Mouse (Mus musculus) spleen, adult 18-20 months (tissue): ENCODE measurements around the gene Zfp746.

Experiments used
- DNase-seq, 2 experiments: peaks; one replicate each; pipeline ENCODE4 v3.0.0; 2022; ENCODE audit warnings: mixed read lengths in 2 of 2

The Zfp746 gene

GRCm38 (mm10) chr6:48032661-48033060, 53.7 kb downstream of the Zfp746 start:
- no peak for DNase-seq

GRCm38 (mm10) chr6:48025905-48026660, 60.3 kb downstream of the Zfp746 start:
- no peak for DNase-seq

GRCm38 (mm10) chr6:48024994-48025345, 61.4 kb downstream of the Zfp746 start:
- no peak for DNase-seq

- no peak for DNase-seq
Measured at GRCm38 (mm10) chr6:48024330-48024993, 61.9 kb downstream of the Zfp746 start.

GRCm38 (mm10) chr6:48022672-48023071, 63.7 kb downstream of the Zfp746 start:
- no peak for DNase-seq

- DNase-seq = no peak
Measured at GRCm38 (mm10) chr6:48021678-48022077, 64.7 kb downstream of the Zfp746 start.

- DNase-seq = no peak
Measured at GRCm38 (mm10) chr6:48020006-48020405, 66.4 kb downstream of the Zfp746 start.

GRCm38 (mm10) chr6:48016841-48017240, 69.6 kb downstream of the Zfp746 start:
- no peak for DNase-seq

- DNase-seq = peak; percentile 59 to 61
Measured at GRCm38 (mm10) chr6:48016090-48016521, 70.3 kb downstream of the Zfp746 start.
